Mouse (Mus musculus): ENCODE results near the gene Tas2r116. TPM values are rescaled to one million over a fixed set of nuclear protein-coding genes. Genes with fewer than 3 reads are reported as not detected.

Tas2r116 gene
- not detected for polyA plus RNA-seq (2012; fragmentation: generic; extraction: Trizol)

DNA sequence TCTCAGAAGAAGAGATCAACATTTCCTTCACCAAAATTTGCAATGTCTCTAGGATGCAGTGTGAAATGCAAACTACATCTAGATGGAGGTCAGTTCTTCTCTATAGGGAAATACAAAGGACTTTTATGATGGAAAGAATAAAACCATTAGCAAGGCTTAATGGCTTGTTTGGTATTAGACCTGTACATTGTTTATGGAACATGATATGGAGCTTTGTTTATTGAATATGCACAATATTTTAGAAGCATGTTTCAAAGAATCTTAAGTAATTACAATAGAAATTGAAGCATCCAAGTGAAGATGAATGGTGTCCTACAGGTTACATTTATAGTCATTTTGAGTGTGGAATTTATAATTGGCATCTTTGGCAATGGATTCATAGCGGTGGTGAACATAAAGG is at the start of gene Tas2r116:
Gene Tas2r116, plus strand, starts transcription at position 301 of the 400 bp plus-strand sequence.

DNA sequence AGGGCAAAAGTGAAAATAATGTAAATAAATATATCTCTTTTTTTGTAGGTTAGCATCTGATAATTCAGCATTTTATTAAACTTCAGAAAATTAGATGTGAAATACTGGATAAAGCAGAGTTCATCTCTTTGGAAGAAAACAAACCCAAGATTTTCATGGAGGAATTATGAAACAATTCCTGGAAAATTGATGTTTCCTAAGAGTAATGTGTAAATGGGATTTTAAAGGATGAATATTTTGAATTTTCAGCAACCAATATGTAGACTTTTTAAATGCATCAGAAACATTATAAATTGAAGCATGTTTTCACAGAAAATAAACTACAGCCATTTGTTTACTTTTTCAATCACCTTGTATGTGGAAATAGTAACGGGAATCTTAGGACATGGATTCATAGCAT is 8.4 kb upstream of the Tas2r116 start, which contains the start of gene Tas2r123:
Gene Tas2r123, plus strand, starts transcription at position 301 of the 400 bp plus-strand sequence.

DNA sequence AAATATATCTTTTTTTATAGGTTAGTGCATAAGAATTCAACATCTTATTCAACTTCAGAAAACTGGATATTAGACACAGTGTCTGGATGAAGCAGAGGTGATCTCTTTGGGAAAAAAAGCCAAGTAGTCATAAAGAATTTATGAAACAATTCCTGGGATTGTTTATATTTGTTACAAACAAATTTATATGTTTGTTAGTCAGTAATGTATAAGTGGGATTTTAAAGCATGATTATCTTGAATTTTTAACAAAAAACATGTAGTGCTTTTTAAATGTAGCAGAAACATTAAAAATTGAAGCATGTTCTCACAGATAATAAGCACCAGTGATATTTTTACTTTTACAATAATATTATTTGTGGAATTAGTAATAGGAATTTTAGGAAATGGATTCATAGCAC is 12.5 kb downstream of the Tas2r116 start, which contains the start of gene Tas2r110:
Gene Tas2r110, plus strand, starts transcription at position 301 of the 400 bp plus-strand sequence.

DNA sequence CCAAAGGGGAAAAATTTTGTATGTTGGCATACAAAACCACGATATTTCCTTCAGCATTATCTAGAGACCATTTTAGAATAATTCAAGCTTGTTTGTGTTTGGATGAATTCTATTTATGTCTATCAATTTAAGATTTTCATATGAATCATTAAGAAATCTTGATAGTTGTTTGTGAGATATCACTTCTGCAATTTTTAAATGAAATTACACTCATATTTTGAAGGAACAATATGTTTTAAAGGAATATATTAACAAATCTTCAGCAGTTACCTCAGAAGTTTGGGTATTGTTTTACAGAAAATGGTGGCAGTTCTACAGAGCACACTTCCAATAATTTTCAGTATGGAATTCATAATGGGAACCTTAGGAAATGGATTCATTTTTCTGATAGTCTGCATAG is 37.5 kb downstream of the Tas2r116 start, which contains the start of gene Tas2r113:
Gene Tas2r113, plus strand, starts transcription at position 301 of the 400 bp plus-strand sequence.

Other genes with a start within 250 kb of the Tas2r116 start
- gene A630073D07Rik, start 203.9 kb upstream of the Tas2r116 start, polyA plus RNA-seq (2012; fragmentation: generic; extraction: Trizol) = not detected
- gene Tas2r120, start 198.5 kb upstream of the Tas2r116 start, polyA plus RNA-seq (2012; fragmentation: generic; extraction: Trizol) = not detected
- gene Tas2r121, start 154.4 kb upstream of the Tas2r116 start, polyA plus RNA-seq (2012; fragmentation: generic; extraction: Trizol) = not detected
- not detected for gene Tas2r122, start 143.5 kb upstream of the Tas2r116 start, polyA plus RNA-seq (2012; fragmentation: generic; extraction: Trizol)
- not detected for gene Tas2r115, start 117.4 kb upstream of the Tas2r116 start, polyA plus RNA-seq (2012; fragmentation: generic; extraction: Trizol)
- not detected for gene Tas2r124, start 100.7 kb upstream of the Tas2r116 start, polyA plus RNA-seq (2012; fragmentation: generic; extraction: Trizol)
- gene Tas2r102, start 93.3 kb upstream of the Tas2r116 start, polyA plus RNA-seq (2012; fragmentation: generic; extraction: Trizol) = not detected
- not detected for gene Tas2r136, start 77.3 kb upstream of the Tas2r116 start, polyA plus RNA-seq (2012; fragmentation: generic; extraction: Trizol)
- gene Tas2r117, start 52.6 kb upstream of the Tas2r116 start, polyA plus RNA-seq (2012; fragmentation: generic; extraction: Trizol) = not detected
- not detected for gene Tas2r123, start 8.3 kb upstream of the Tas2r116 start, polyA plus RNA-seq (2012; fragmentation: generic; extraction: Trizol)
- gene Tas2r110, start 12.6 kb downstream of the Tas2r116 start, polyA plus RNA-seq (2012; fragmentation: generic; extraction: Trizol) = not detected
- gene Tas2r113, start 37.6 kb downstream of the Tas2r116 start, polyA plus RNA-seq (2012; fragmentation: generic; extraction: Trizol) = not detected
- gene Tas2r125, start 54.2 kb downstream of the Tas2r116 start, polyA plus RNA-seq (2012; fragmentation: generic; extraction: Trizol) = not detected
- gene Tas2r129, start 95.7 kb downstream of the Tas2r116 start, polyA plus RNA-seq (2012; fragmentation: generic; extraction: Trizol) = not detected
- gene Tas2r131, start 102.5 kb downstream of the Tas2r116 start, polyA plus RNA-seq (2012; fragmentation: generic; extraction: Trizol) = not detected
- gene Tas2r109, start 125.5 kb downstream of the Tas2r116 start, polyA plus RNA-seq (2012; fragmentation: generic; extraction: Trizol) = not detected
- gene Tas2r103, start 181.7 kb downstream of the Tas2r116 start, polyA plus RNA-seq (2012; fragmentation: generic; extraction: Trizol) = not detected
- gene Tas2r140, start 200.4 kb downstream of the Tas2r116 start, polyA plus RNA-seq (2012; fragmentation: generic; extraction: Trizol) = not detected
- 10 to 100 TPM in 1 of 2 experiments, 1 to 10 TPM in 1; 1.8 to 17.7 TPM for gene Smim10l1, start 249.5 kb downstream of the Tas2r116 start, polyA plus RNA-seq (2012; fragmentation: generic; extraction: Trizol)